Comparison of ENCODE assay signal across 17 mouse cellular contexts in genomic region chr9:49654470-49654869, GRCm38 (mm10).
"Had no signal": no experiment of that assay in that cellular context is flagged by ENCODE, and none has a peak within 500 bp of the region (broad histone marks: within the 10 kb centered on the region; RNA-seq: fewer than 3 reads in every experiment).

No protein-coding gene starts in this region.

- DNase-seq: kidney, postnatal 25 days; liver; lung, adult 18-20 months; lung, postnatal 10 days; lung, postnatal 36 days; thymus, adult 18-20 months; thymus, postnatal 36 days had no signal

- ATAC-seq: liver, embryonic 12.5 days; midbrain, embryonic 13.5 days; midbrain, embryonic 16.5 days had no signal

- H3K27me3 ChIP-seq: limb, embryonic 13.5 days; liver, embryonic 12.5 days; liver, embryonic 15.5 days; lung, embryonic 15.5 days; megakaryocyte, embryonic 14.5 days; midbrain, embryonic 13.5 days had no signal

- H3K4me1 ChIP-seq: liver, embryonic 12.5 days; liver, embryonic 15.5 days; lung, embryonic 15.5 days; megakaryocyte, embryonic 14.5 days; midbrain, embryonic 10.5 days had no signal

- H3K4me3 ChIP-seq: limb, embryonic 10.5 days; limb, embryonic 13.5 days; liver, embryonic 12.5 days; liver, embryonic 15.5 days; lung, embryonic 15.5 days; megakaryocyte, embryonic 14.5 days; midbrain, embryonic 10.5 days; midbrain, embryonic 13.5 days had no signal

- H3K36me3 ChIP-seq: limb, embryonic 10.5 days; limb, embryonic 13.5 days; liver, embryonic 12.5 days; liver, embryonic 15.5 days; lung, embryonic 15.5 days; midbrain, embryonic 10.5 days had no signal

- H3K9me3 ChIP-seq: limb, embryonic 10.5 days; limb, embryonic 13.5 days; liver, embryonic 12.5 days; liver, embryonic 15.5 days; lung, embryonic 15.5 days; midbrain, embryonic 10.5 days; midbrain, embryonic 13.5 days had no signal

- H3K4me2 ChIP-seq: limb, embryonic 13.5 days; liver, embryonic 12.5 days; liver, embryonic 15.5 days; lung, embryonic 15.5 days; midbrain, embryonic 13.5 days had no signal

- H3K9ac ChIP-seq: limb, embryonic 13.5 days; liver, embryonic 12.5 days; liver, embryonic 15.5 days; lung, embryonic 15.5 days; midbrain, embryonic 13.5 days had no signal

- H3K27ac ChIP-seq: kidney, postnatal 0 days; limb, embryonic 10.5 days; limb, embryonic 13.5 days; liver, embryonic 12.5 days; liver, embryonic 15.5 days; lung, embryonic 15.5 days; midbrain, embryonic 10.5 days; midbrain, embryonic 13.5 days had no signal
